Mouse (Mus musculus) left cerebral cortex, adult 8-10 months (tissue): ENCODE results near the gene Pcyt2. TPM values are rescaled to one million over a fixed set of nuclear protein-coding genes. Genes with fewer than 3 reads are reported as not detected.

ENCODE experiments used
- DNase-seq, 2 experiments: peaks; one replicate each; pipeline ENCODE4 v3.0.0; 2022; ENCODE audit warnings: low spot score in 2 of 2
- total RNA-seq, 4 experiments: library from RNA; stranded (reverse); gene quantifications; 2 replicates each; pipeline ENCODE4 v1.2.4; 2022

Pcyt2 gene
- total RNA-seq, 4 experiments from 2014 or later, result 109 to 140 (median 124) TPM

DNA sequence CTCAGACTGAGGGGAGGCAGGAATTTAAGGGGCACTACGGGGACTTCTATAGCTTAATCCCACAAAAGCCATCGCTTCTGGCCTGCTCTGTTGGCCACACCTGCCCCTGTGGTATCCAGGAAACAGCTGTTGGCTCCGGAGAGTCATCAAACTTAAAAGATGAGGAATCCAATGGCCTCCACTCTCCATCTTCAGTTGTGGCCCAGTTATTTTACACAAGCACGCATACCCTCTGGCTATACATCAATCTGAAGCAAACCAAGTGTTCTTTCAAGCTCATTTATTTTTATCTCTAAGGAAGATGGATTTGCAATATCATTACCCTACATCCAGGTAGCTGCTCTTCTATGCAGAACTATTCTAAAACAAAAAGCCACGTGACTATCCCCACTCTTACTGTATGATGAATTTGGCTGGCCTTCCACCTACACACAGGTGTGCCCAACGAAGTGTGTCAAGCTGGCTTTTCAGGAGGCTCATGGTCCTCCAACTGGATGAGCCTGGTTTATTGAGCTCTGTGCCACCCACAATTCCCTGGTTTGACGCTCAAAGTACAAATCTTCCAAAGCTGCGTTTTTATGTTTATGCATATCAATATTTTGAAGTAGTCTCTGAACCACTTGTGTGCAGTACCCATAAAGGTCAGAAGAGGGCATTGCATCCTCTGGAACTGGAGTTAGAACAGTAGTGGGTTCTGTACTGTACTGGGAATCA, 35.3 kb downstream of the Pcyt2 start:
- DNase-seq, result no peak

DNA sequence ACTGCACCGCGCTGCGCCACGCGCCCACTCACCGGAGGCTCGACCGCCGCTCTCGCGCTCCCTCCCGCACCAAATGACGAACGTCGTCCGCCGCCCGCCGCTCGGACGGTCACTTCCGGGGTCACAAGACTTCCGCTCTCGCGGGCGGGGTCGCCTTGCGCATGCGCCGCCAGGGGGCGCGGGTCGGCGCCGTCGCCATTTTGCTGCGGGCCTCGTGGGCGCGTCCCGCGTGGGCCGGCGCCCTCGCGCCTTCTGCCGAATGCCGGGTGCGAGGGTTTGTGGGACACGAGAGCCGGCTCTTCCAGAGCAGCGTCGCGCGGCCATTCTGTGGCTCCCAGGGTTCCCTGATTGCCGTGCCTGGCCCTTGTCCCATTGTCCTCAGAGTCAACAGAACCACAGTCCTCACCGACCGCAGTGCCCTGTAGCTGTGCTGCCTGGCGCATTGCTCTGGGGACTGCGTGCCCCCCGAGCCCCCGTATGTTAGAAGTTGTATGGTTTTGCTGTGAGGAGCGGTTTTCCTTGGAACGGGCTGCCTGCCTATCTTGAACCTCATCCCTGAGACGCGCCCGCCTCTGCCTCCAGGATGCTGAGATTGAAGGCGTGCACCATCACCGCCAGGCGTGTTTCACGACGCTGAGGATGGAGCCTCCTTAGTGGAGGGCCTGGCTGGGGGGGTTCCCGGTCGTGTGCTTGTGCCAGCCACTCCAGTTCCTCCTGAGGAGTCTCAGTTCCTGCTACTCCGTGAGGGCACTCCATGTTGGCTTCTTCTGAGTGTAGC, 36.1 kb downstream of the Pcyt2 start, which contains the start of gene Arhgdia:
Gene Arhgdia (minus strand): TSS at position 135 of the 778 bp plus-strand sequence.
- peak; percentile 80 to 88 for DNase-seq

GRCm38 (mm10) chr11:120580871-120581331, 36.8 kb downstream of the Pcyt2 start:
- DNase-seq, result no peak

GRCm38 (mm10) chr11:120580190-120580589, 37.5 kb downstream of the Pcyt2 start:
- no peak for DNase-seq

DNA sequence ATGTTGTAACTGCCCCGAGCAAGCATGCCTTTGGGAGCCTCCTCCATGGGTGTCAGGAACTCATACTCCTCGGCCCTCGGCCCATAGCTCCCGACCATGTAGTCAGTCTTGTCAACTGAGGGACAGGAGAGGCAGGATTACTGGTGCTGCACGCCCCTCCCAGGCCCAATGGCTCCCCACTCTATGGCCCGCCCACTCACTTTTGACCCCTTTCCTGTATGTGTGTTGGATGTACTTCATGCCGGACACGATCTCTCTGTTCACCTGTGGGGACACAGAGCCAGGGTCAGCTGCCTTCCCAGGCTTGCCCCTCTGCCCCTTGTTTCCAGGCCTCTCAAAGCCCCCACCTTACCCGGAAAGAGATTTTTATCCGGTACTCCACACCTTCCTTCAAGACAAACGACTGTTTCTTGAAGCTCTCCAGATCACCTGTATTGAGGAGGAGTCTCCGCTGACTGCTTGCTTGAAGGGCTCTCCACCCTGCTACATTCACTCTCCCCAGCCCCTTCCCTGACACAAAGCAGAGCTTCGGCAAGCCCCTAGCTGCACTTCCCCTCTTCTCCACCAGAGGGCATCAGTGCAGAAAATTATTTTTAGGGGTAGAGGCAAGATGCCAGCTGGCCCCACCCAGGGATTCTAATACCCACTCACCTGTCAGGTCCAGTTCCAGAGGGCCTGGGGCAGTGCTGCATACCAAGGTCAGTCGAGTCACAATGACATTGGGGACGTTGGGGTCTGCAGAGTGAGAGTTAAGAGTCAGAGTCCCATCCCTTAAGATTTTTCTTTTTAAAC, 38.2 kb downstream of the Pcyt2 start:
- no peak for DNase-seq

- no peak for DNase-seq
These were observed 39.0 kb downstream of the Pcyt2 start for GRCm38 (mm10) chr11:120578694-120579243.

DNA sequence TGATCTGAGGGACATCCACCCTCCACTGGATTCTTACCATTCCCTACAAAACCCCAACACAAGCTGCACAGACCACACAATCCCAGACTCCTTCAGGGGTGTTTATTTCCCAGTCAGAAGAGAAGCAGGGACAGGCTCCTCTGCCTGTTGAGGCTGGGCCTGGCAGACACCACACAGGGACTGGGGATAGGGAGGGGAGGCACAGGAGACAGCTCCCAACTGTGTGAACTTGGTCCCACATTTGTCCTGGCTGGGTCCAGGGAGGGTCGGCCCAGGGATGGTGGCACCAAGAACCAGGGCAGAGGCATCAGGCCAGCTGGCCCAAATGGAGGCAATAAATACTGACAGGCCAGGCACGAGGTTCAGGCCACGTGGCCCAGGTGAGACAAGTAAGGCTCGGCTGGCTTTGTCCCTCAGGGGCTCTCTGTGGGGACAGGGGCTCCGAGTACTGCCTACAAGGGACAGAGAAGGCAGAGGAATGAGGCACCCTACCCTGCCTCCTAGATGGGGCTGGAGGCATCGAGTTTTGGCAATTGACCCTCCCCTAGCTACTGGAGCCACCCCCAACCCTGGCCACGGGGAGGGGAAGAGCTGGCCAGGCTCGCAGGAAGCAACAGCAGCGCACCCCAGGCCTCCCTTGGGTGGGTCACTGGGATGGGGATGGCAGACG, 39.6 kb downstream of the Pcyt2 start:
- DNase-seq, result no peak

GRCm38 (mm10) chr11:120577211-120578023, 40.3 kb downstream of the Pcyt2 start:
- DNase-seq, result no peak

DNA sequence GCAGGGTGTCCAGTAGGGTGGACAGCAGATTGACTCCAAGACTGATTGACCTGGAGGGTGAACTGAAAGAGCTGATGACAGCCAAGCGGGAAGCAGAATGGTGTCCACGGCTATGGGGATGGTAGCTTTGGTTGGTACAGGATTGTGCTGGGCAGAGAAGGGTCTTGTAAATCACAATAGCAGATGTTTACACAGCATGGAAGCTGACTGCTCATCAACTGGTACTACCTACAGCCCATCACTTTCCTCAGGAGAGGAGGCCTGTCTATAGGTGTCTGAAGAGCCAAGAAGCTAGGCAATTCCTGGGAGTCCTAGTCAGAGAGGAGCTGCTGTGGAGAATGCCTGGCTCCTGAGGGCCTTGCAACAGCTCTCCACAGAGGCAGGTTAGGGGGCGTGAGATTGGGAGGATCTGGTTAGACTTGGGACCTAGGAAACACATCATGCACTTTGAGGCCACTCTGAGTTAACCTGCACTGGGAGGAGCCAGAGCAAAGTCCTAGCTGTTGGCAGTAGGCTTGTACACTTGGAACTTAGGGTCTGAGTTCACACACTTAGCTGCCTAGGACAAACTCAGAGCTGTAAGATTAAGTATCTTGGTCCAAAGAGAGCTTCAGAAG, 41.3 kb downstream of the Pcyt2 start:
- no peak for DNase-seq

DNA sequence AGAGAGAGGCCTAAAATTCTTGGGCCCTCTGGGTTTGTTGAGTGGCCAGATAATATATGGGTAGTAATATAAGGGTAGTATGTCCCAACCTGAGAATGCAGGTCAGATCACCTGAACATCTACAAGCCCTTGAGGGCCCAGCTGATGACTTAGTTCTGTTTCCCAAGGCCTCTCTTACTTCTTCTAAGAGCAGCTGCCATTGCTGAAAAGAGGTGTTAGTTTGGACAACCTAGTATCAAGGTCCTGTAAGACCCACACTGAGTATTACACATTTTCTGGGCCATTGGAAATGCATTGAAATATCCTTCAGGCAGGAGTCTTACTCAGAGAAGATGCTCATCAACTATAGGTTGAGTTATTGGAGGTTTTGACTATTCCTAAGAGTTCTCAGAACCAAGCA, 41.8 kb downstream of the Pcyt2 start:
- DNase-seq, result no peak

- no peak for DNase-seq
These were observed 42.7 kb downstream of the Pcyt2 start for GRCm38 (mm10) chr11:120575046-120575445.

- no peak for DNase-seq
These were observed 43.5 kb downstream of the Pcyt2 start for GRCm38 (mm10) chr11:120574278-120574600.

- no peak for DNase-seq
These were observed 44.0 kb downstream of the Pcyt2 start for GRCm38 (mm10) chr11:120573585-120574277.

DNA sequence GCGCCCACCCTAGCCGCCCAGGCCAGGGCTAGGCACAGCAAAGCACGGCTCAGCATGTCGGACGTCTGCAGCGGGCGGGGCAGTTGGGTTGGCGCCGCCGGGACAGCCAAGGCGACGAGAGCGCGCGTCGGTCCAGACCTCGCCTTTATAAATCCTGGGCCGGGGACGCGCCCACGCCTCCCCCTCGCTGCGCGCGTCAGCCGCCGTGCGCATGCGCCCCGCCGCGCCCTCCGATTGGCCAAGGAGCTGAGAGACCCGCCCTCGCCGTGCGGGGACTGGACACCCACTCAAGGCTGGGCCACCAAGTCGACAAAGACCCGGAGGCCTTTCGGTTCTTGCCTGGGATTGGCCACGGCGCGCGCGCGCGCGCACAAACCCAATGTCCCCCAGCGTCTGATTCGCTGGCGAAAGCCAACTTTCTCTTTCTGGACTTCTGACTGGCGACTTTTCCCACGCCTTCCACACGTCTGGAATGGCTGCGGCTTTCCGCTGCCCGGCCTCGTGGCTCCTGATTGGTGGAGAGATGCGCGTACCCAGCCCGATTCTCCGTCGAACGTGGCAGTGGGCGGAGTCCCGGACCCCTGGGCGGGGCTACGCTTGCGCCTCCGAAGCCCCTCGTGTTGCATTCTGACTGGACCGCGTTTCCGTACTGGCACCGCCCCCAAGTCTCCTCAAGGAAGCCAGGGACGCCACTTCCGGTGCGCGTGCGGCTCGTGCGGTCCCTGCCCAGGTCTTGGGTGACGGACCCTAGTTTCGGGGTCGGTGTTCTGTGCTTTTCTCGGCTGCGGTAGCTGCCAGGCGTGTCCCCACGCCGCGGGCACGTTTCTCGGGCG, 44.8 kb downstream of the Pcyt2 start, which contains the start of gene P4hb:
Gene P4hb (minus strand): TSS at position 502 of the 833 bp plus-strand sequence.
- DNase-seq, result peak; percentile 97 to 100

GRCm38 (mm10) chr11:120572417-120572751, 45.4 kb downstream of the Pcyt2 start:
- DNase-seq, result no peak

DNA sequence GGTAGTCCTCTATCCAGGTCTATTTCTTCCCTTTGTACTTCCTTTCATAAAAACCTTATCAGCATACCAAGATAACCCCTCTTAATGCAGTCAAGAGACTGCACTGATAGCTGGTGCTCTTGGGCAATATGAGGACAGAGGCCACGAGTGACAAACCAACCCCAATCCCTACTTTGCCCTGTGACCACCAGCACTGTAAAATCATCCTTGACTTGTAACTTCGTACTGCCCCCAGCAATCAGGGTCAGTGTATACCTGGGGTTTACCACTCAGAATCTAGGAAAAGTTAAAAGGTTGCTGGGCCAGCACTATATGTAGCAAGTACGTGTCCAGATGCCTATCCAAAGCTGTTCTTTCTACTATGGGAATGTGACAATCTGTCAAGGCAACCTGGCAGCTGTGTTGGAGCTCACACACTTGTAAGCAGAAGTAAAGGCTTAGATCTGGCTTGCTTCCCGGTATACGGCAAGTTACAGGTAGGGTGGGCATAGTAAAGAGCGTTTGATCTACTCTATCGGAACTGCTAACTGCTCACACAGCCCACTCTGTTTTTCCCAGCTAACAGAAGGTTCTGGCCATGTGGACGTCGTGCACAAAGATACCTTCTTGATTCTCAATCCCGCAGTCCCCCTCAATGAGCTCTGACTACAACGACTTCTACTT, 45.9 kb downstream of the Pcyt2 start:
- DNase-seq, result no peak

DNA sequence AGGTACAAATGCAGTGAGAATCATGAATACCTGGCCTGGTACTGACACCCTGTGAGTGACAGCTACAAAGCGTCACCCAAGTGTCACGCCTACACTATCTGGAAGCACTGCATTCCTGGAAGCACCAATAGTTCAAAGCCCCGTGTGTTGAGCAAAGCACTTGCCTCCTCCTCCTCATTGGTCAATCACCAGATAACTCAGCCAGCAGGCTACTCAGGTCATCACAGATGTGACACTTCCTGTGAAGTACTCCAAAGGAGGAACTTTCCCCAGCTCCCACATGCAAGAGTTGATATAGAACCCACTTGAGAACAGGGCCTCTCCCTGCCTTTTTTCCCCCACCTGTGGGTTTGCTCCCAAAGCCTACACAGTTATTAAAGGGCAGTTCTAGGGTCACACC, 46.6 kb downstream of the Pcyt2 start:
- no peak for DNase-seq

- no peak for DNase-seq
These were observed 49.4 kb downstream of the Pcyt2 start for GRCm38 (mm10) chr11:120568324-120568723.
